Mouse (Mus musculus): ENCODE measurements at regions not wholly inside any gene's neighbourhood (a gene's known extent, or its start where the extent isn't known, plus 50 kb on each side); places are given as distances from the start of the nearest gene placed in this dataset.

DNA sequence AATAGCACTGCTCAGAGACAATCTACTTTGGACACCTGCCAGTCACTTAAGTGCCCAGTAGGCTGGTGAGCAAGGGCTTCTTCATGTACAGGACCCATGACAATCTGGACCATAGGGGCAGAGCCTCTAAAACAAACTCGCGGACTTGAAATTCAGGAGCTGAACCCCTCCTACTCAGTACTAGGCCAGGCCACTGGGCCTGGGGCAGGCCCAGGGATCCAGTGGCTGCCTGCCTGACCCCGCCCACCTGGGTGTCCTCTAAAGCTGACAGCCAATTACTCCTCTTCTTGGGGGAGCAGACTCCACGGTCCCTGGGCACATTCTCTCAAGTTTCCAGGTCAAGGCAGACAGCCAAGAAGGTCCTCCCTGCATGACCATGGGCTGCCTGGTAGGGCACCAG lies 78.3 kb upstream of the A730046J19Rik start:
- no peak for TF ChIP-seq CTCF (IDR thresholded peaks at IDR 0.05; ENCODE audit: low read depth)

DNA sequence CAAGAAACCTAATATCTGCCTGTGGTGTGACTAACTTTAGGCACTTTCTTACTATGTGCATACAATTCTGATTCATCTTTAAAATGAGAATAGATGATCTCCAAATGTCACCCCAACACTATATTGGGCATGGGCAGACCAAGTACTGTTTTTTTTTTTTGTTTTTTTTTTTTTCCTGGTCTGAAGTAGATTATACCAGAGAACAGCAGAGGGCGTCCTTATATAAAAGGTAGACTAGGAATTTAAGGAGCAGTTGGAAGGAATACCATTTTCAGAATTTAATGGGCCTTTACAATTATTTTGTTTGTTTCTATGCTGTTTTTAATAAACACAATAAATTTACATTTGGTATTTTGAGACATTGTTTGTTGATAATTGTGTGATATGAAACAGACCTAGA lies 72.3 kb upstream of the A730046J19Rik start:
- peak; percentile 38 for TF ChIP-seq CTCF (IDR thresholded peaks at IDR 0.05; ENCODE audit: low read depth)
- H3K4me2 ChIP-seq (ENCODE audit: low read depth, low read length): no peak overlapping the region
- ATAC-seq (no peak), DNase-seq (ENCODE audit: low spot score) (peak; percentile 48)
- no peaks in the 10 kb centered on the region for H3K4me1 ChIP-seq (ENCODE audit: insufficient read depth, low read length)
- H3K9ac ChIP-seq (replicated peaks; ENCODE audit: low read length): no peak overlapping the region
- H3K36me3 ChIP-seq (ENCODE audit: insufficient read depth, low read length): no peaks in the 10 kb centered on the region
- H3K27ac ChIP-seq: no peak overlapping the region
- WGBS: 25% methylated on average over 1 of the region's 1 CpGs
- H3K27me3 ChIP-seq (ENCODE audit: insufficient read depth, low read length): no peaks in the 10 kb centered on the region
- H3K9me3 ChIP-seq (ENCODE audit: low read length): no peaks in the 10 kb centered on the region
- no peak overlapping the region for H3K4me3 ChIP-seq (ENCODE audit: low read length)

More for the DNA sequence above, 78.3 kb upstream of the A730046J19Rik start:
- Histone ChIP-seq H3K4me3 (ENCODE audit: low read length) (no peak overlapping the region), H3K4me1 (ENCODE audit: insufficient read depth, low read length) (no peaks in the 10 kb centered on the region), H3K36me3 (ENCODE audit: insufficient read depth, low read length) (no peaks in the 10 kb centered on the region), H3K9me3 (ENCODE audit: low read length) (no peaks in the 10 kb centered on the region), H3K4me2 (ENCODE audit: low read depth, low read length) (no peak overlapping the region), H3K27me3 (ENCODE audit: insufficient read depth, low read length) (no peaks in the 10 kb centered on the region), H3K27ac (no peak overlapping the region), H3K9ac (replicated peaks; ENCODE audit: low read length) (no peak overlapping the region)
- ATAC-seq (no peak), DNase-seq (ENCODE audit: low spot score) (no peak)
- 67% methylated on average over 4 of the region's 4 CpGs for WGBS

DNA sequence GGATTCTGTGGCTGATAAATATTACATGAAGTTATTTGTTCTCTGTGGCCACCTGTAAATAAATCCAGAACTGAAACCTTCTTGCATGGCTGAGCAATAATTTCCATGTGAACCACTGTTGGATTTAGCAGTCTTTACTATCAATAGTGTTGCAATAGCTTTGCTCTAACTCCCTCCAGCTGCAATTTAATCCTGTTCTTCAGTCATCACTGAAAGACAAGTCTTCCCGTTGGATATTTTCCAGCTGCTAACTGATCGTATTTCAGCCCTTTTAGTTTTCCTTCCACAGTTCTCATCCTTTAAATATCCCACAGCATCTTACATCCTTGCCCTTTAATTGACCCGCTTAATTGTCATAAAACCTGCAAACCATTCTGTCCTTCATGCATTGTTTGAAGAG lies 55.3 kb upstream of the A730046J19Rik start:
- H3K9ac ChIP-seq (replicated peaks; ENCODE audit: low read length): no peak overlapping the region

More for the DNA sequence above, 55.3 kb upstream of the A730046J19Rik start:
- 67% methylated on average over 3 of the region's 3 CpGs for WGBS
- DNase-seq (ENCODE audit: low spot score) (peak; percentile 7), ATAC-seq (no peak)
- Histone ChIP-seq H3K4me1 (ENCODE audit: insufficient read depth, low read length) (no peaks in the 10 kb centered on the region), H3K4me2 (ENCODE audit: low read depth, low read length) (no peak overlapping the region), H3K9me3 (ENCODE audit: low read length) (no peaks in the 10 kb centered on the region), H3K27ac (no peak overlapping the region), H3K4me3 (ENCODE audit: low read length) (no peak overlapping the region), H3K27me3 (ENCODE audit: insufficient read depth, low read length) (no peaks in the 10 kb centered on the region), H3K36me3 (ENCODE audit: insufficient read depth, low read length) (no peaks in the 10 kb centered on the region)
- TF ChIP-seq CTCF (IDR thresholded peaks at IDR 0.05; ENCODE audit: low read depth): no peak

Measured in hindbrain, postnatal 0 days (tissue).